Mouse (Mus musculus) thymus, adult 2 months (tissue): ENCODE measurements at regions not wholly inside any gene's neighbourhood (a gene's known extent, or its start where the extent isn't known, plus 50 kb on each side); places are given as distances from the start of the nearest gene placed in this dataset.

Source experiments
- CTCF ChIP-seq: fragments of 200-500 bp; IDR thresholded peaks from 2 replicates; pipeline ENCODE4 v1.5.1; 2012; ENCODE audit warnings: mild to moderate bottlenecking, control low read depth, low read length, moderate library complexity, borderline replicate concordance; ENCODE audit not compliant: control insufficient read depth, poor library complexity, insufficient read depth; ENCODE audit errors: extremely low read depth
- POLR2A ChIP-seq: fragments of 200-500 bp; IDR thresholded peaks from 2 replicates; pipeline ENCODE4 v1.6.1; 2012; ENCODE audit warnings: mild to moderate bottlenecking, low read length, control low read depth, moderate library complexity; ENCODE audit not compliant: control insufficient read depth, poor library complexity, insufficient read depth; ENCODE audit errors: extremely low read depth

DNA sequence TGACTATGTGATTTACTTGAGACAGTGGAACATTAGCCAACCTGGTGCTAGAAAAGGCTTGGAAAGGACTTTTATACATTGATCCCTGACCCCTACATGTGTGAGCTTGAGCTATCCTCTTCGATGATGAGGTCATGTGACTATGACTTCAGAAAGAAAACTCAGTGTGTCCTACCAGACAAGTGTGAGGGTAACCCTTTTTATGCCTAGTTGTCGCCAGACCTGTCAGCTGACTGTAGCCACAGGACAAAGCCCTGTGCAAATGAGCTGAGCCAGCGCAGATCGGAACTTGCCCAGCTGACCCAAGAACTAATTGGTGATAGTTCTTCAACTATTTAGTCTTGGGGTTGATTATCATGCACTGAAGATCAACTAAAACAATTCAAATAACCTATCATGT is 269.5 kb downstream of the Cyp26b1 start:
- TF ChIP-seq CTCF (no peak), POLR2A (no peak)
